Mouse (Mus musculus): ENCODE measurements around the gene Fgfr2. TPM values are rescaled to one million over a fixed set of nuclear protein-coding genes. Genes with fewer than 3 reads are reported as not detected.
A peak's percentile ranks its signal among the peaks of the same experiment; 100 is the strongest.

Fgfr2 gene
- polyA plus RNA-seq, 1 experiment, result 12.0 TPM

DNA sequence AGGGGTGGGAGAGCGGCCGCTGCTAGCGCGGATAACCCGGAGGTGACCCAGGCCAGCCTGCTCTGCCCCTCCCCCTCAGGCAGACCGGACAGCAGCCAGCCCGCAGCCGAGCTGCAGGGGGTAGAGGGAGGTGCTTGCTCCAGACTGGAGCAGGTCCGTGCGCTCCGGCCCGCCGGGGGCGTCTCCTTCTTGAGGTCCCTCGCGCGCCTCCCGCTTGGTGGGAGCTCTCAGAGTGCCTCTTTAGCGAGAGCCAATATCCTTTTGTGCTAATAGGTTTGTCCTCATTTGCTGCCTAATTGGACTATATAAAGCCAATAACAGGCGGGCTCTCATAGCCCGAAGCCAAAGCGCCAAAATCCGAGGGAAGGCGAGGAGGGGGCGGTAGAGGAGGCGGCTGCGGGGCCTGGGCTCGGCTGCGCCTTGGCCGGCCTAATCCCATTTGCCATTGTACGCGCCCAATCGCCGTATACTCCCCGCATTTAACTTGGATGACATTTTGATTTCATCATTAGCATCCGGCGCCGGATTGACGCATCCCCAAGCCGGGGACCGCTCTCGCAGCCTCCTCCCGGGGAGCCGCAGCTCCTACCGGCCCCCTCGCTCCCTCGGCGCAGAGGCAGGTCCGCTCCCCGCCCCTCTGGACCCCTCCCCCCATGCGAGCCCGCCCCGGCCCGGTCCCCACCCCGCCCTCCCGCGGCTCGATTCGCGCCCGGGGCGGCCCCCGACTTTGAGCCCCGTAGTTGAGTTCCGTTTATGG lies 1580.9 kb downstream of the Fgfr2 start, which contains the start of gene Hmx3:
Gene Hmx3, plus strand, starts transcription at position 753 of the 757 bp plus-strand sequence.
- H3K27ac ChIP-seq (replicated peaks; ENCODE audit: low read depth, low read length), result no peak within 1 kb of the TSS
- H3K4me3 ChIP-seq (ENCODE audit: insufficient read depth, low read depth, low read length), result peak within 1 kb of the TSS; percentile 44

GRCm38 (mm10) chr7:131541184-131542114 lies 1581.7 kb downstream of the Fgfr2 start:
- Histone ChIP-seq H3K4me3 (ENCODE audit: insufficient read depth, low read depth, low read length) (0 out of 2 replicates have a peak overlapping the region, but pooled peaks have one; percentile 16), H3K27ac (replicated peaks; ENCODE audit: low read depth, low read length) (no peak overlapping the region), H3K4me1 (ENCODE audit: control insufficient read depth, insufficient read depth, insufficient read length, low read length) (peaks cover 4% of the 10 kb centered on the region; the same call in 1 of the 2 replicates)

More for the DNA sequence above, 1580.9 kb downstream of the Fgfr2 start, which contains the start of gene Hmx3:
- peaks cover 4% of the 10 kb centered on the region; the same call in 1 of the 2 replicates for H3K4me1 ChIP-seq (ENCODE audit: control insufficient read depth, insufficient read depth, insufficient read length, low read length)

DNA sequence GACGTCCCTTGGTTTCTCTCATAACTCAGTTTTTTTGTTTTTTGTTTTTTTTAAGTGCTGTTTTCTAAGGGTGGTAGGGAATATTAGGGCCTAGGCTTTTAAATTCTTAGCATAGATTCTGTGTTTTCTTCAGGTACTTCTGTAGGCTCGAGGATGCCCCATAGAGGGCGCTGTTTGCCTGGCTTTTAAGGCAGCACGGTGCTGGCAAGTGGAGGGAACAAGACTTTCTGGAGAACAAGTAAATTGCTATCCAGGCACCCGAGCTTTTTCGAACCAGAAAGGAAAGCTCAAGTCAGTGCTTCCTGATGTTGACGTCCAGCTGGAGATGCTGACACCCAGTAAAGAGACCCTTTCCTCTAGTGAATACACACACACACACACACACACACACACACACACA lies 1583.2 kb downstream of the Fgfr2 start:
- Histone ChIP-seq H3K4me1 (ENCODE audit: control insufficient read depth, insufficient read depth, insufficient read length, low read length) (peaks cover 4% of the 10 kb centered on the region; the same call in 1 of the 2 replicates), H3K4me3 (ENCODE audit: insufficient read depth, low read depth, low read length) (no peak overlapping the region), H3K27ac (replicated peaks; ENCODE audit: low read depth, low read length) (no peak overlapping the region)

DNA sequence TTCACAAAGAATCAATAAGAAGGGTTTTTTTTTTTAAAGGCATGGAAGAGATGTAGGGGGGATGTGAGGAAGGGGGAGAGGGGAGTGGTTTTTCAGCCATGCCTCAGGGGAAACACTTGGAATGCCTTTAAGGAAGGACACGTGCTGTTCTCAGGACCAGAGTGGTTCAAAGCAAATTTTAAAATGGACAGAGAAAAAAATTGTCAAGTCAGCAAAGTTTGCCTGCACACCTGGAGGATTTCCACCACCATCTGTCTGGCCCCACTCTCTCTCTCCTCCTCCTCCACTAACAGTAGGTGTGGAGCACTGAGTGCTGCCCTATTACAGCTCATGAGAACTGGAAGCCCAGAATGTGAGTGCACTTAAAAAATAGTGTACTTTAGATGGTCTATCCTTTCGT lies 1619.4 kb downstream of the Fgfr2 start:
- H3K4me1 ChIP-seq (ENCODE audit: control insufficient read depth, insufficient read depth, insufficient read length, low read length), result no peaks in the 10 kb centered on the region
- no peak overlapping the region for H3K4me3 ChIP-seq (ENCODE audit: insufficient read depth, low read depth, low read length)
- H3K27ac ChIP-seq (replicated peaks; ENCODE audit: low read depth, low read length), result no peak overlapping the region

- no peaks in the 10 kb centered on the region for H3K4me1 ChIP-seq (ENCODE audit: control insufficient read depth, insufficient read depth, insufficient read length, low read length)
- no peak overlapping the region for H3K4me3 ChIP-seq (ENCODE audit: insufficient read depth, low read depth, low read length)
- no peak overlapping the region for H3K27ac ChIP-seq (replicated peaks; ENCODE audit: low read depth, low read length)
These were observed 1644.7 kb downstream of the Fgfr2 start for GRCm38 (mm10) chr7:131478403-131478802.

- Histone ChIP-seq H3K27ac (replicated peaks; ENCODE audit: low read depth, low read length) (no peak overlapping the region), H3K4me3 (ENCODE audit: insufficient read depth, low read depth, low read length) (no peak overlapping the region), H3K4me1 (ENCODE audit: control insufficient read depth, insufficient read depth, insufficient read length, low read length) (no peaks in the 10 kb centered on the region)
These were observed 1646.0 kb downstream of the Fgfr2 start for GRCm38 (mm10) chr7:131477140-131477539.

GRCm38 (mm10) chr7:131471551-131471950 lies 1651.6 kb downstream of the Fgfr2 start:
- Histone ChIP-seq H3K27ac (replicated peaks; ENCODE audit: low read depth, low read length) (no peak overlapping the region), H3K4me1 (ENCODE audit: control insufficient read depth, insufficient read depth, insufficient read length, low read length) (no peaks in the 10 kb centered on the region), H3K4me3 (ENCODE audit: insufficient read depth, low read depth, low read length) (no peak overlapping the region)

DNA sequence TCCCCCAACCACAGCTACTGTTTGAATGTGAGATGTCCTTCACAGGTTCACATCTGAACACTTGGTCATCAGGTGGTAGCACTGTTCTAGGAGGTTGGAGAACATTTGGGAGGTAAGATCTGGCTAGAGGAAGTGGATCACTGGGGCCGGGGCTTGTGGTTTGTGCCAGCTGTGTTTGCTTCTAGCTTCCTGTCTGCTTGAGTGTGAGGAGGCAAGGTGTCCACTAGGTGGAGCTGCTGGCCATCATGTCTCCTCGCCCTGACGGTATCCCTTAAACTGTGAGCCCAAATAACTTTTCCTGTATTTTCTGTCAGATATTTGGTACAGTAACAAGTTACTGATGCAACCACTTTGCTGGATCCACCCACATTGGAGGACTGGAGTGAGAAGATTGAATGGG lies 1653.6 kb downstream of the Fgfr2 start:
- Histone ChIP-seq H3K4me1 (ENCODE audit: control insufficient read depth, insufficient read depth, insufficient read length, low read length) (no peaks in the 10 kb centered on the region), H3K27ac (replicated peaks; ENCODE audit: low read depth, low read length) (no peak overlapping the region), H3K4me3 (ENCODE audit: insufficient read depth, low read depth, low read length) (no peak overlapping the region)

- Histone ChIP-seq H3K4me3 (ENCODE audit: insufficient read depth, low read depth, low read length) (no peak overlapping the region), H3K27ac (replicated peaks; ENCODE audit: low read depth, low read length) (no peak overlapping the region), H3K4me1 (ENCODE audit: control insufficient read depth, insufficient read depth, insufficient read length, low read length) (no peaks in the 10 kb centered on the region)
These were observed 1655.8 kb downstream of the Fgfr2 start for GRCm38 (mm10) chr7:131467312-131467711.

DNA sequence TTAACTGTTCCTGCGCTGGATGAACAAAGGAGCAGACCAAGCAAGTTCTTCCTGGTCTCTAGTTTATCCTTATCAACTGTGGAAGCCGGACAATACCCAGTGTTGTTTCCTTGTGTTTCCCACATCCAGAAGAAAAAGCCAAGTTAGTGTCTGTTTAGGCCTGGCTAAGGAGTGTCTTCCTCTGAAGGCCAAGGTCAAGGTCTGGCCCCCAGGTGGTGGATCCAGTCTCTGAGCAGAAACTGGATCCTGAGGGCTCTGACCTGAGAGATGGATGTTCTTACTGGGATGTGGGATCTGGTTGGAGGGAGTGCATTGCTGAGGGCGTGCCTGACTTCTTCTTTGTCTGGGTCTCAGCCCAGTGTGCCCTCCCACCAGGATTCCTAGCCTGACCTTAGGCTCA lies 1657.4 kb downstream of the Fgfr2 start:
- H3K4me3 ChIP-seq (ENCODE audit: insufficient read depth, low read depth, low read length), result no peak overlapping the region
- no peak overlapping the region for H3K27ac ChIP-seq (replicated peaks; ENCODE audit: low read depth, low read length)
- H3K4me1 ChIP-seq (ENCODE audit: control insufficient read depth, insufficient read depth, insufficient read length, low read length), result no peaks in the 10 kb centered on the region

GRCm38 (mm10) chr7:131465117-131465601 lies 1658.0 kb downstream of the Fgfr2 start:
- Histone ChIP-seq H3K4me1 (ENCODE audit: control insufficient read depth, insufficient read depth, insufficient read length, low read length) (no peaks in the 10 kb centered on the region), H3K4me3 (ENCODE audit: insufficient read depth, low read depth, low read length) (no peak overlapping the region), H3K27ac (replicated peaks; ENCODE audit: low read depth, low read length) (no peak overlapping the region)

DNA sequence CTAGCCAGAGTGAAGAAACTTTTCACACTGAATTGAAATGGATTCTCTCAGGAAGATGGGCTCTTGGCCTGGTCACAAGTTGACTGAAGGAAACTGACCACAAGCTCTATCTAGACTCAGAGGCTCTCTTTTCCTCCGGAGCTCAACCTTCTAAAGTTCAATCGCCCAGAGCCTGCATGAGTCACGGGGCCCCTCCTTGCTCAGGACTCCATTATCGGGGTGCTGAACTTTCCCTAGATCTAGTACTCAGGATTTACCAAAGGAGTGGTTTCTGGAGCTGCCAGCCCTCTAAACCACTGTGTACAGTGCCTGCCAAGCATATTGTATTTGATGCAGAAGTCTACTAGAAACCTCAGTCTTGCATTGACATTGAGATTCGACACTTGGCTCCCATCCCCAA lies 1666.4 kb downstream of the Fgfr2 start:
- H3K4me1 ChIP-seq (ENCODE audit: control insufficient read depth, insufficient read depth, insufficient read length, low read length), result no peaks in the 10 kb centered on the region
- no peak overlapping the region for H3K4me3 ChIP-seq (ENCODE audit: insufficient read depth, low read depth, low read length)
- H3K27ac ChIP-seq (replicated peaks; ENCODE audit: low read depth, low read length), result no peak overlapping the region

GRCm38 (mm10) chr7:131437051-131437450 lies 1686.1 kb downstream of the Fgfr2 start:
- Histone ChIP-seq H3K4me1 (ENCODE audit: control insufficient read depth, insufficient read depth, insufficient read length, low read length) (no peaks in the 10 kb centered on the region), H3K4me3 (ENCODE audit: insufficient read depth, low read depth, low read length) (no peak overlapping the region)

GRCm38 (mm10) chr7:131434276-131434675 lies 1688.9 kb downstream of the Fgfr2 start:
- no peak overlapping the region for H3K27ac ChIP-seq (replicated peaks; ENCODE audit: low read depth, low read length)
- no peak overlapping the region for H3K4me3 ChIP-seq (ENCODE audit: insufficient read depth, low read depth, low read length)
- no peaks in the 10 kb centered on the region for H3K4me1 ChIP-seq (ENCODE audit: control insufficient read depth, insufficient read depth, insufficient read length, low read length)

More at GRCm38 (mm10) chr7:131437051-131437450, 1686.1 kb downstream of the Fgfr2 start:
- H3K27ac ChIP-seq (replicated peaks; ENCODE audit: low read depth, low read length), result no peak overlapping the region

DNA sequence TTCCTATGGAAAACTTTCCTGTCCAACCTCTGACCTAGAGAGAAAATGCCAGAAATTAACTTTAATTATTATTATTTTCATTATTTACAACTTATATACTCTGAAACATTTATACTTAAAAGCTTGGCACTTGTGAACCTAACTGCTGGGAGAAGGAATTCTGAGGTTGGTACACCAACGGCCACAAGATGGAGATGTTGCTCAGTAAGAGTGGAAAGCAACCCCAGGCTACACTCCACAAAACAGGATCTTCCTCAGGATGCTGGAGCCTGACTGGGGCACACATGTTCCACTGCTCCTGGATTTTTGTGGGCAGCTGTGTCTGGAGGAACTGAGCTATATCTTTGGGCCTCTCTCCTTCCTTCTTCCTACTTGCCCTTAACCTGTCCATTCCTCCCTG lies 1690.9 kb downstream of the Fgfr2 start:
- no peak overlapping the region for H3K27ac ChIP-seq (replicated peaks; ENCODE audit: low read depth, low read length)
- H3K4me1 ChIP-seq (ENCODE audit: control insufficient read depth, insufficient read depth, insufficient read length, low read length), result no peaks in the 10 kb centered on the region
- H3K4me3 ChIP-seq (ENCODE audit: insufficient read depth, low read depth, low read length), result no peak overlapping the region
